Mouse (Mus musculus) monocyte, adult 5-6 weeks (primary cell): Measurements from ENCODE around the gene Ppil1. TPM values are rescaled to one million over a fixed set of nuclear protein-coding genes. Genes with fewer than 3 reads are reported as not detected.
"Not testable (repeated sequence)": the region's sequence is repeated elsewhere in the genome, so short reads cannot be mapped to it uniquely, and the experiment has no call there.

ENCODE experiments used
- ATAC-seq: fragments of 153-309, 156-312 bp; replicated peaks from 2 replicates; pipeline ENCODE4 v1.8.0; 2017; ENCODE audit warnings: mild to moderate bottlenecking; ENCODE audit not compliant: low TSS enrichment, insufficient number of reproducible peaks, severe bottlenecking, poor library complexity, low FRiP score
- total RNA-seq: library from RNA; stranded (forward); fragments of 200-1000, 200-491, 200-594 nt; gene quantifications from 3 replicates; pipeline ENCODE4 v1.2.3, GENCODE M21; 2017

Ppil1 gene
- total RNA-seq, 1 experiment from 2014 or later: 12.7 TPM

DNA sequence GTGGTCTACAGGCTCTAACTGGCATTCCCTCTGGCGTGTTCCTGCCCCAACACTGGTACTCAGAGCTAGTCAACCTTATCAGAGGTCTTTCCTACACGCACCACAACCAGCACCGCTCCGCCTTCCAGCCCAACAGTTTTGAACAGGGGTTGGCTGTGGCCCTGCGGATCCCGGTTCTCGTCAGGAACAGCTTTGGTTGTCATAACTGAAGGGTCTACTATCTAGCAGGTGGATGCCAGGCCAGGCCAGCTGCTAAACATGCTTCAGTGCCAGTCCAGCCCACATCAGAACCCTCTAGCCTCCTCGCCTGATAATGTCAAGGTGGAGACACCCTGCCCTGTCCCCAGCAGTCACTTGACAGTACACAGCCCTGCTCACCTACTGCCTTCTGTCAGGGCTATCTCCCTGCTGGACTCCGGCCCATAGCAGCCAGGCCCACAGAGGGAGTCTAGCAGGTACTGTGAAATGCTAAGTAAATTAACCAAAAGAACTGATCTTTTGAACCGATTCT lies 6.9 kb downstream of the Ppil1 start:
- ATAC-seq: no peak

DNA sequence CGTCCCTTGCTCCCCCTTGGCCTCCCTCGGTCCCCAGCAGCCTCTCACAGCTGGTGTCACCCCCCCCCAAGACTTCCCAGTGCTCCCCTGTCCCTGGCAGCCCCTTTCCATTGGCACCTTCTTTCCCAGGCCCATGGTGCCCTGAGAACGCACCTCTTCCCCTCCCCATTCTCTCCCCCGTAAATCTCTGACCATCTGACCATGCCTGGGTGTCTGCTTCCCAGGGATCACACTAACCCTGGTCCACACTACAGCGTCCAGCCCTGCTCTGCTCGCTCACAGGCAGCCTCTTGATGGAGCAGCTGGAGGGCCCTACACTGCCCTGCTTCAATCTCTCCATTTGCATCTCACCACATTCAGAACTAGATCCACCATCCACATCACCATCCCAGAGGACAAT lies 7.5 kb downstream of the Ppil1 start:
- ATAC-seq: no peak

GRCm38 (mm10) chr17:29254784-29255183 lies 9.2 kb downstream of the Ppil1 start:
- ATAC-seq: not testable (repeated sequence)

- ATAC-seq: no peak
Measured at GRCm38 (mm10) chr17:29253684-29254083, 10.3 kb downstream of the Ppil1 start.

- no peak for ATAC-seq
Measured at GRCm38 (mm10) chr17:29253236-29253635, 10.8 kb downstream of the Ppil1 start.

GRCm38 (mm10) chr17:29251608-29252390 lies 12.2 kb downstream of the Ppil1 start:
- ATAC-seq: no peak

DNA sequence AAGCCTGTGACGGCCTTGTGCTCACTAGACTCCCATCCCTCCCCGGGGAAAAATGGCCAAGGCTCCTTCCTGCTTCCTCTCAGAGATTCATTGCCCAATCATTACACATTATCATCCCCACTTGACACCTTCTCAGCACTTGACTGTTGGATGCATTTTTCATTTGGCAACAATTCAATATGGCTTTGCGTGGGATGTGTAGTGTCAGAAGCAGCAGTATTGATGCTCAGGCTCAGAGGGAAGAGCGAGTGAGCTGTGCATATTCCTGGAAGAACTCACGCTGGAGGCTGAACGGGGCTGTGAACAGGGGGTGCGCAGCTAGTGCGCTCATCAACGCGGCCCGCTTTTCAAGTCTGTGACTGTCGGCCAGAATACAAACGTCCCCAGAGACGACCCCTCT lies 13.0 kb downstream of the Ppil1 start:
- ATAC-seq: not testable (repeated sequence)

DNA sequence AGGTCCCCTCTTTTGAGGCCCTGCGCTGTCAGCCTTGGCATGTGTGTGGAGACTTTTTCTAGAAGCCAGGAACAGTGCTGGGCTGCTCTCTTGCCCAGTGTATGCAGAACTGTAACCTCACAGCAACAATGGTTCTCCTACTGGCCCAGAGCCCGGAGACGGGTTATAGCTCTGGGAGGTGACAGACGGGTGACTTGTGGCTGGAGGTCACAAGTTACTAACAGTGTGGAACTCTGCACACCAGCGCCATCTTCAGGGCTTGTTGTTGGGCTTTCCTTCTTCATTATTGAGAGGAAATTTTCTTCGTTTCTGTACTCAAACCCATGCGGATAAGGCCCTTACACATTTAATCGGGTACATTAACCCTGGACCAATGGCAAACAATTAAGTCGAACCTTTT lies 14.5 kb downstream of the Ppil1 start:
- no peak for ATAC-seq

DNA sequence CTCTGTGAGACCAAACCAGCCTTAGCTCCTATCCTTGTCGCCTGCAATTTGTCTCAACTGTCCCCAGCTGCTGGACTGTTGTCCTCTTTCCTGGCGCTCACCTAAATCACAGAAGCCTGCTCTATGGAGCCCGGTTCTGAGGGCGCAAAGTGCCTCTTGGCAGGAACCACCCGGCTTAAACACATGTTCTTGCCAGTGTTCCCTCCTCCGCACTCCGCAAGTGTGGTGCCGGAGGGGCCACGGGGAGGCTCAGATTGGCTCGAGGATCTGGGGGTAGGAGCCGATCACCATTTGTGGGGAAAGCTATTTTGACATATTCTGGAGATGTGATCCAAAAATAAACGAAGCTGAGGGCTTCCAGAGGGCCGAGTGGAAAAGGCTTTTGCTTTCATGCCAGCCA lies 16.1 kb downstream of the Ppil1 start:
- no peak for ATAC-seq

- ATAC-seq: 0 out of 2 replicates have a peak, but pooled peaks have one; percentile 52
Measured at GRCm38 (mm10) chr17:29246602-29247001, 17.4 kb downstream of the Ppil1 start.

GRCm38 (mm10) chr17:29245725-29246124 lies 18.3 kb downstream of the Ppil1 start:
- peak; percentile 51 for ATAC-seq

DNA sequence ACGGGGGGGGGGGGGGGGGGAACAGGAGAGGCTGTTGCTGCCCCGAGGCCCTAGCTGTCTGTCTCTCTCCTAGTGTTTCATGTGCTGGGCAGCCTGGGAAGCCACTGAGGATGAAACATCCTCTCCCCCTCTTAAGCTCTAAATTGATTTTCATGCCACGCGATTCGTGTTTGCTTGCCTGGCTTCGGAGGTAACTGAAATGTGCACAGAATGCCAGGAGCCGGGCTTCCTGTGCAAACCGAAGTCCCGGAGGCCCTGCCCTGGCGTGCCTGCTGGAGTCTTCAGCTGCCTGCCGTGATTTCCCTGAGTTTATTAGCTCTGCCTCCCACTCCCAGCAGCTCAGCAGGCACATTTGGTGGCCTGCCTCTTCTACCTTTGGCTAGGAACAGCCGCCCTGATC lies 19.1 kb downstream of the Ppil1 start:
- ATAC-seq: no peak

- no peak for ATAC-seq
Measured at GRCm38 (mm10) chr17:29238421-29238945, 25.5 kb downstream of the Ppil1 start.

GRCm38 (mm10) chr17:29237772-29238420 lies 26.1 kb downstream of the Ppil1 start, which contains the start of gene Cpne5:
Gene Cpne5, minus strand, starts transcription at chr17:29238167.
- no peak for ATAC-seq

- ATAC-seq: no peak
Measured at GRCm38 (mm10) chr17:29237267-29237771, 26.7 kb downstream of the Ppil1 start.

DNA sequence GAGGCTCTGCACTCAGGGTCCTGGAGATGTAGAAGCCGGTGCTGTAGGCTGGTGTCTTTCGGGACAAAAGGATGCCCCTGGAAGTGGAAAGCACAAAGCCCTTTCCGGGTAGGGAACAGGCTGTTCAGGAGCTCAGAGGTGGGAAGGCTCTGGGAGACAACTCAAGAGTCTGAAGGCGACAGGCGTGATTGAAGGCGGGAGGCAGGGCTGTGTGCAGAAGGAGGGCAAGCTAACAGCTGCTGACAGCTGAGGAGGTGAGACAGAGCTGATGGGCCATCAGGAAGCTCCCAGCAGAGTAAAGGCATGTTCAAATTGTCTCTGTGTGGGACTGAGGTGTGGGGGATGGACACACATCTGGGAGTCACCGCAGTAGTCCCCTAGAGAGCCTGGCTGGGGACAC lies 27.9 kb downstream of the Ppil1 start:
- ATAC-seq: no peak

DNA sequence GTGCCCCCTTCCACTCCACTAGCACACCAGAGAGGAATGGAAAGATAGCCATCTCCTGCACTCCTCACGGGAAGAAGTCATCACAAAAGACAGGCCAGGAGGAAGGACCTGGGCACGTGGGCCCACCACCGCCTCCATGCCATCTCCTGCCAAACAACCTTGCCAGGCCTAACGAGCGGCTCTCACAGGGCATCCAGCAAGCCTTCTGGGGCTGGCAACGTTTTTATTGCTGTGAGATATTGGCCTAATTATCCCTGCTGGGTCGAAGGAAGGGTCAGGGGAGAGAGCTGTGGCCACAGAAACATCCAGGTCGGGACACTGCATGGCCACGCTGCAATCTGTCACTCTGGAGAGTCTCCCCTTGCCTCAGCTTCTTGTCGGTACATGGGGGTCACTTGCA lies 32.9 kb downstream of the Ppil1 start:
- ATAC-seq: no peak

GRCm38 (mm10) chr17:29220631-29221030 lies 43.4 kb downstream of the Ppil1 start:
- ATAC-seq: no peak

- ATAC-seq: no peak
Measured at GRCm38 (mm10) chr17:29218017-29218416, 46.0 kb downstream of the Ppil1 start.

DNA sequence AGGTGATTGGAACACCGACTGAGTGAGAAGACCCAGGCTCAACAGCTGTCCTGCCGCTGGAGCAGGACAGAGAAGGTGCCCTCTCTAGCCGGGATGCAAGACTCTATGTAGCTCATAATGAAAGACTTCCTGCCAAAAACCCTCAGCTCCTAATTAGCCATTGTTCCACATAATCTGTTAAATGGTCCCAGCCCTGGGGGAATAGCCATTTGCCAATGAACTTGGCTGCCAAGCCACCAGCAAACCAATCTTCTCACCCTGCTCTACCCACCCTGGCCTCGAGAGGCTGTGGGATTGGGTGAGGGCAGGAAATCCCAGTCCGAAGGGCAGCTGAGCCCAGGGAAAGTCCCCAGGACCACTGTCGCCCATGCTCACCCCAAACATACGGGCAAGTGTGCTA lies 47.9 kb downstream of the Ppil1 start:
- no peak for ATAC-seq
